Mouse (Mus musculus): ENCODE results near the gene Arpc3.
"Not testable (repeated sequence)": the region's sequence is repeated elsewhere in the genome, so short reads cannot be mapped to it uniquely, and the experiment has no call there.

Gene Arpc3

DNA sequence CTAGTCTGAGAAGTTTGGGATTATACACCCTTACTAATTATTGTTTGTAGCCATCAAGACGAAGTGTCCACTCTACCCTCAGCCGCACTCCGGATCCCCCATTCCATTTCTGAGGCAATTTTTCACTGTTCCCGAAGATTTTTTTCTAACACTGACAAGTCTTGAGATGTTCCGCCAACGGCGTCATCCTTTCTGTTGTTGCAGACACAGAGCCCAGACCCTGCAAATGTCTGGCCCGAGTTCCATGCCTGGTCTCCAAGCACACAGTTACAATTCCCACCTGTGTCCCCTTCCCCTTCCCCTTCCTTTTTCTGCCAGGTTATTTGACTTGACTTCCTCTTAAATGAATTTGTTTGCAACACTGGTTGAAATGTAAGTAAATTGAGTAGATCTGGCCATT lies 8.2 kb downstream of the Arpc3 start:
- DNase-seq (ENCODE audit: low spot score), result no peak

DNA sequence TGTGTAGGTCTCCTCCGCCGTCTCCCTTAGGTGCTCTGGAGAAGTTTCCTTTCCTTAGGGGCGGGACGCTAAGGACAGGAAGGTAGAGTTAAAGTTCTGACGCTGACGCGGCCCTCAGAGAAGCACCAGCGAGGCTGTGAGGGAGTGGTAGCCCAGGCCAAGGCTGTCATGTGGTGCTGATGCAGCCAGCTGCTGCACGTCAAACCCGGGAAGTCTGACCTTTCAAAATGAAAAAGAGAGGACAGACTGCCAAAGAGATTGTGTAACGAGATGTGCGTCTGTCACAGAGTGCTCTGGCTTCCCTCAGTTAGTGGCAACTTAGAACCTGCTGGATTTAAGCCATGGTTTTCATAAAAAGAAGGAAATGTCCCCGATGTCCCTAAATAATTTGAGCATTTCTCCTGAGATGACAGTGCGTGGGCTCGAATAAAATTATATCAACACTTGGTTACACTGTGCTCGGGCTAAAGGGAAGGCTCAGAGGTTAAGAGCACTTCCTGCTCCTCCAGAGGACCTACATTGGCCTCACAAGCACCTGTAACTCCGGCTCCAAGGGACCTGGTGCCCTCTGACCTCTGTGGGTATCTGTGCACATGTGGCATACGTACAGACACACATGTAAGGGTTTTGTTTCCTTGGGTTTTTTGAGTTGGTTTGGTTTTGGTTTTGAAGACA lies 9.1 kb downstream of the Arpc3 start:
- peak; percentile 42 for DNase-seq (ENCODE audit: low spot score)

DNA sequence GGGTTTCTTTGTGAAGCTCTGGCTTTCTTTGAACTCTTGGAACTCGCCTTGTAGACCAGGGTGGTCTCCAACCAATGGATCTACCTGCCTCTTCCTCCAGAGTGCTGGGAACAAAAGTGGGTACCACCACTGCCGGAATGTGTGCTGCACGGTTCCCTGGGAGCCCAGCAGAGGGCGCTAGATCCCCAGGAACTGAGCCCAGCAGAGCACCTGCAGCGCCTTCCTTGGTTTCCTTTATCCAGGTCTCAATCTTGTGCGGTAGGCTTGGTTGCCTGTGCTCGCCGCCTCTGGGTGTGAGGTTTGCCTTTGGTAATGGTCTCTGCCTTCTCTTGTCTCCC lies 9.6 kb downstream of the Arpc3 start:
- no peak for DNase-seq (ENCODE audit: low spot score)

DNA sequence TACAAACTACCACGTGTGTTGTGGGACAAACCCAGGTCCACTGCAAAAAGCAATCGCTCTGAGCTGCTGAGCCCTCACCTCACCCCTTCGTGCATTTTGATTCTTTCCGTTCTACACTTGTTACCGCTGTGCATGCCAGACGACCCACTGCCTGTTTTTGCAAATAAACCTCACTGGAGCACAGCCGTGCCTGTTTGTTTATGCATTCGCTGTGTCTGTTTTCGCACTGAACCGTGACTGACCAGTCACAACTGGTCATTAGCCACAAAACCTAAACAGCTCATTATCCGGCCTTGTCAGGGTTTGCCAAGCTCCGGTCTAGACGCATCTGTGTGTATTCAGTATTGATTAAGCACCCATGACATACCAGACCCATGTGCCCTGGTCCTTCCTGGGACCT lies 10.5 kb downstream of the Arpc3 start:
- no peak for DNase-seq (ENCODE audit: low spot score)

DNA sequence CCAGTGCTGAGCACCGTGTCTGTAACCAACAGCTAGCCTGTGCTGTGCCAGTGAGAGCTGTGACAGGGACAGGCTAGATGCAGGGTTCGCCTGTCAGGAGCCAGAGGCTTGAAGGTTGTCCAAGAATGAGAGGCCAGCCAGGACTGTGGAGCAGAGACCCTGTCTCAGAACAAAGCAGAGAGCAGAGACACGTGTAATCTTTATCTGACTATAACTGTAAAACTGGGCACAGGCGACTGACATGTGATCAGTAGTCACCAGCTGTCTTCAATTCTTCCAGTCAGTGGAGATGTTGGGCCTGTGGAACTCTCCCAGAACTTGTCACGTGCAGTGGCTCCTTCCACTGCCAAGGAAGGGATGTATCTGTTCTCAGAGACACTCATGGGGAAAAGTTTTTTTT lies 11.1 kb downstream of the Arpc3 start:
- no peak for DNase-seq (ENCODE audit: low spot score)

DNA sequence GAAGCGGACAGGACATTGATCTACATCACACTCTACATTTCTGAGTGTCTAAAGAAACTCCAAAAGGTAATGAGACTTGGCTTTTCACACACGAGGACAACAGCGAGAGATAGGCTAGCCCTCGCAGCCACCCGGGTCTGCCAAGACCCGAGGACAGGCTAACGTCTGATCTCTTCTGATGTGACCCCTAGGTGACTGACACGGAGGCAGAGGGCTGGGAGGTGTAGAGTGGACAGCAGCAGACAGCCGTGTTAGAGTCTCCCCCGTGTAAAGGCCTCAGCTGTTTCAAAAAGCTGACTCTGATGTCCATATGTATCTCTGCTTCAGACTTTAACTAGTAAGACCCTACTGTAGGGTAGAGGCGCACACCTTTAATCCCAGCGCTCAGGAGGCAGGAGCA lies 11.7 kb downstream of the Arpc3 start:
- DNase-seq (ENCODE audit: low spot score), result no peak

DNA sequence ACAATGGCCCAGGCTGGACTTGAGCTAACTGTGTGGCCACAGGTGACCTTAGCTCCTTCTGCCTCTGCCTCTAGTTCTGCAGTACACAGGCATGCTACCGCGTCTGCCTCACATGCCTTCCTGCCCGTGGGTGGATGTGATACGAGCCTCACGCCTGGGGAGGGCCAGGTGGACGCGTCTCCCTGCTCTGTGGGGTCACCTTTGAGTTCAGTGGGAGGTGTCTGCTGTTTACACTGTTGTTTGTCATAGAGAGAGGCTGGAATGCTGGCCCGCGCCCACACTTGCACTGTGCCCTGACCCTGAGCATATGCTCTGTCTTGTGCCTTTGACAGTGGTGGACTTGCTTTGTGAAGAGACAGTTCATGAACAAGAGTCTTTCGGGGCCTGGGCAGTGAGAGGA lies 13.9 kb downstream of the Arpc3 start:
- DNase-seq (ENCODE audit: low spot score), result no peak

DNA sequence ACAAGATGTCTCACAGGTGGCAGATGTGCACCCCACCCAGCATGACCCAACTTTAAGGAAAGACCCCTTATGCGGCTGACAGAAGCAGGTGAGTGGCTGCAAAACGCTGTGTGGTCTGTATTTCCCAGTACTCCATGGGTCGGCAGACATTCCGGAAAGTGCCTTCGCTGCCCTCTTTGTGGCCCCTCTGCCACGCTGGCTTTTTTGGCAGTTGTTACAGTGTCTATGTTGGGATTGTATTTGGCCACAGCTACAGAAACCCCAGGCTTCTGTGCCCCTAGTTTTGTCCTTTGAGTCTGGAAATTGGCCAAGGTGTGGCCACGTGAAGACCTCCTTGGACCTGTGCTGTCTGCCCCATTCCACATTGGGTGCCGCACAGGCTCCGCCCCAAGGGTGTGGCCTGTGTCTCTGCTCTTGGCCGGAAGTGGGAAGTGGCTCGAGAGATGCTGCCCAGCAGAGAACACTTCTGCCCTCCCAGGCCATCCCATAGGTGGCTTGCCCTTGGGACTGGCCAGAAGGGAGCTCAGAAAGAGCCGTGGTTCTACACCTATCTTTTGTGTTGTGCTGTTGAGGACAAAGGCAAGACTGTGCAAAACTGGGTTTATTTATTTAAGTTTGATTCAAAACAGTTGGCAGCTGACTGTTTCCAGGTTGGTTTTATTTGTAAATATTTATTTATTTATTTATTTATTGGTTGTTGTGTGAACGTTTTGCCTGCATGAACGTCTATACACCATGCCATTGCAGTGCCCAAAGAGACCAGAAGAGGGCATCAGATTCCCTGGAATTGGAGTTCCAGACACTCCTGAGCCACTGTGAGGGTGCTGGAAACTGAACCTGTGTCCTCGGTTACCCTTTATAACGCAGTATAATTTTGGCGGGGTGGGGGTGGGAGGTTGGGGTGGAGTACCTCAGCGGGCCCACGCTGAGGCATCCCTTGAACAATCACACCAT lies 18.3 kb downstream of the Arpc3 start:
- DNase-seq (ENCODE audit: low spot score), result no peak

DNA sequence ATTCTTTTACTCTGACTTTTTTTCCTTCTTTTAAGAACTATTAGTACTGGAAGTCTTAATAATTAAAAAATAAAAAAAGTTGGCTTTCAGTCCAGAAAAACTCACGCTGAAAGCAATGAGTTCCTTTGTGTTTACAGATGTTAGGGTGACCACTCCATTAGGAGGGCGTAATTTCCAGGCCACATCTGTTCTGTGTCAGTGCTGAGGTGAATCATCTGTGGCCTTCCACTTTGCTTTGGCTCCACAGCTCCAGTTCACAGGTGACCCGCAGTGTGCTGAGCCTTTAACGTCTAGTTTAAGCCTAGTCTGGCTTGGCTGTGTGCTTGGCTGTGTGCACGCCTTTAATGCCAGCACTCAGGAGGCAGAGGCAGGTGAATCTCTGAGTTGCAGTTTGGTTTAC lies 20.2 kb downstream of the Arpc3 start:
- DNase-seq (ENCODE audit: low spot score), result no peak

DNA sequence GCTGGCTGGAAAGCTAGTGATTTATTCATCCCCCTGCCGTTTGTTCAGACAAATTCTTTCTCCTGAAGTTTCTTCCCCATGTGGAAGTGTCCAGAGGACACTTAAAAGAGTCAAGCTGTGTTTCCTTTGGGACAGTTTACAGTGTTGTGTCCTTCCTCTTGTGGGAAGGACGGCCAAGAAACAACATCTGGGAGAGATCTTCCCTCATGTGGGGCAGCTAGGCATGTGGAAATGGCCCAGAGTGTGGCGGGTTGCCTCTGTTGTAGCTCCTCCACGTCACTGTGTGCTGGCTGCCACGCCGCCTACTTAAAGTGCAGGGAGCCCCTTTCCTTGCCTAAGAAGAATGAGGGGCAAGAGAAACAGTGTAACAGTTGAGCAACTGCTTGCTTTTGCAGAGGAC lies 21.1 kb downstream of the Arpc3 start:
- DNase-seq (ENCODE audit: low spot score), result no peak

DNA sequence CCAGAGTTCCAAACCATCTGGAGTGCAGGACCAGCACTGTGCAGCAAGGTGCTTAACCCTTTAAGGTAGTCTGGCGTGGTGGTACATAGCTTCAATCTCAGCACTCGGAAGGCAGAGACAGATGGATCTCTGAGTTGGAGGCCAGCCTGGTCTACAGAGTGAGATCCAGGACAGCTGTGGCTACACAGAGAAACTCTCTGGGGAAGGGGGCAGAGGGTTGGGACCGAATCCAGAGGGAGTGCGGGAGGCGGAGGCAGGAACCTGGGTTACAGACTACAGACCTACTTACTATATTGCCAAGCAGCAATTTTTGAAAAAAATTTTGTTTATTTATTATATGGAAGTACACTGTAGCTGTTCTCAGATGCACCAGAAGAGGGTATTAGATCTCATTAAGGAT lies 22.7 kb downstream of the Arpc3 start:
- no peak for DNase-seq (ENCODE audit: low spot score)

DNA sequence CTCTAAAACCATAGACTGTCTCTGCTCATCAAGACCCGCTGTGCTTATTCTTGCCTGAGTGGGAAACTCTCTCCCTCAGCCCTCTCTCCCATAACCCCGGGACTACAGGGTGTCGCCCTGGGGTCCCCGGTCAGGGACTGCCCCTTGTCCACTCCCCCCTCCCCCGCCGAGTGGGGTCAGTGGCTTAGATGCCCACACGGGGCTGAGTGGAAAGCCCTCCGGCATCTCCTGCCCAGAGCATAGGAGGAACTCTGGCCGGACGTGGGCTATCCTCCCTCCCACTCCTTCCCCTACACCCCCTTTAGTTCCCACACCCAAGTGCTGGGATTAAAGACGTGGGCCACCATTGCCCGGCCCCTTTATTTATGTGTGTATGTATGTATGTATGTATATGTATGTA lies 23.8 kb downstream of the Arpc3 start:
- DNase-seq (ENCODE audit: low spot score), result no peak

DNA sequence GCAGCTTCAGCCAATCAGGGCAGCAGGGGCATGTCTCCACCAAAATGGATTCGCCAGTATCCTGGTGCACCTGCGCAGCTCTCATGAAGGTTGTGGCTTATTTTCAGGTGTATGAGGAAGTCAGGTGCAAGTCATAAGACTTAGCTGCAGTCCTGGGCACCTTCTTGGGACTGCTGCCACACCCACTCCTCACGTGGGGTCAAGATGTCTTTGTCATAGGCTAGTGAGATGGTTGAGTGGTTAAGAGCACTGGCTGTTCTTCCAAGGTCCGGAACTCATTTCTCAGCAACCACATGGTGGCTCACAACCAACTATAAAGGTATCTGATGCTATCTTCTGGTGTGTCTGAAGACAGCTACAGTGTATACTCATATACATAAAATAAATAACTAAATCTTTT lies 29.0 kb downstream of the Arpc3 start:
- DNase-seq (ENCODE audit: low spot score), result not testable (repeated sequence)

DNA sequence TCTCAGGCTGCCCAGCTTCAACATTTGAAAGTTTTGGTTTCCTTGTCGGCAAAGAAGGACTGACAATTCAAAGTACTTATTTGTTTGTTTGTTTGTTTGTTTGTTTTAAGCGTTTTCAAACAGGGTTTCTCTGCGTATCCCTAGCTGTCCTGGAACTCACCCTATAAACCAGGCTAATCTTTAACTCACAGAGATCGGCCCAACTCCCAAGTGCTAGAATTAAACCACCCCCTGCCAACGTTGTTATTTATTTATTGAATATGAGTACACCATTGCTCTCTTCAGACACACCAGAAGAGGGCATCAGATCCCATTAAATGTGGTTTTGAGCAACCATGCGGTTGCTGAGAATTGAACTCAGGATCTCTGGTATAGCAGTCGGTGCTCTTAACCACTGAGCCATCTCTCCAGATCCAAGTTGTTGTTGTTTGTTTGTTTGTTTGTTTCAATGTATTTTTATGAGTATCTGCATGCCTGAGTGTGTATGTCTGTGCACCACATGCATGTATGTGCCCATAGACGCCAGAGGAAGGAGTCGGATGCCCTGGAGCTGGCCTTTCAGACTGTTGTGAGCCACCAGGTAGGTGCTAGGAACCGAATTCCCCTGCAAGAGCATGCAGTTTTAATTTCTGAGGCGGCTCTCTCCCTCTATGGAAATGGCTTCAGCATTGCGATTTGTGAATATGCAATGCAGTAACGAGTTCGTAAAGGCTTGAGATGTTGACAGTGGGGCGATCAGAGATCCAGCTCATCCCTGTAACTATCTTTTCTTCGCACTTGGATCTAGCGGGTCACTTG lies 29.8 kb downstream of the Arpc3 start, which contains the start of gene Anapc7:
Gene Anapc7, plus strand, starts transcription at position 423 of the 798 bp plus-strand sequence.
- no peak for DNase-seq (ENCODE audit: low spot score)

DNA sequence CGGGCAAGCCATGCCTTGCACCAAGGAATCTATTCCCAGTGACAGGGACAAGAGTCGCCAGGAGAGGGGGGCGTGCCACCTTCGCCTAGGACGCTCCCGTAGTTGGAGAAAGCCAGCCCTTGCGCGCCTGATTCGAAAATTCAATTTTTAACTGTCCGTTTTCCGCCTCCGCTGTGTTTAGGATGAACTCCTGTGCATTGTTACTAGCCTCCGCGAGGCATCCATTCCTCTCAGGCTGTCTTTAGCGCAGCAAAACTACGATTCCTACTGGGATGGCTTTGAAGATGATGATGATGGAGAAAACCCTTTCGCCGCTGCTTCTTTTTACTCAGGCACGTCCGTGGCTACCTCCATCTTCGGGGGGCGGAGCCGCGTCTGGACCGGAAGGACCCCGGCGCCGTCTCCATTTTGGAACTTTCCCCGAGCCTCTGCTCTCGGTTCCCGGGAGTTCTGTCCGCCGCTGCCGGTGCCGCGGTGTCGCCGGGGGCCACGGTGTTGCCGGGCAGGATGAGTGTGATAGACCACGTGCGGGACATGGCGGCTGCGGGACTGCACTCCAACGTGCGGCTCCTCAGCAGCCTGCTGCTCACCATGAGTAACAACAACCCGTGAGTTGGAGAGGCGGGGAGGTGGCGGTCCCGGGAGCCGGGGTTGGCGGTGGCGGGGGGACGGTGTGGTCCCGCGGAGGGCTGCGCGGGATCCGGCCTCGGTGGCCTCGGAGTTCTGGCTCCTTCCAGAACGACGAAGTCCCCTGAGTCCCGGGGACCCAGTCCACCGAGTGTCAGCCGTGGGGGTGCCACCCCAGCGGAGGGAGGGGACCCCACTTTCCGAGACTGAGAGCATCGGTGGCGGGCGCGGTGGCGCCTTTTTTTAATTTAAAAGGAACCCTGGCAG lies 30.6 kb downstream of the Arpc3 start:
- DNase-seq (ENCODE audit: low spot score), result peak; percentile 65

DNA sequence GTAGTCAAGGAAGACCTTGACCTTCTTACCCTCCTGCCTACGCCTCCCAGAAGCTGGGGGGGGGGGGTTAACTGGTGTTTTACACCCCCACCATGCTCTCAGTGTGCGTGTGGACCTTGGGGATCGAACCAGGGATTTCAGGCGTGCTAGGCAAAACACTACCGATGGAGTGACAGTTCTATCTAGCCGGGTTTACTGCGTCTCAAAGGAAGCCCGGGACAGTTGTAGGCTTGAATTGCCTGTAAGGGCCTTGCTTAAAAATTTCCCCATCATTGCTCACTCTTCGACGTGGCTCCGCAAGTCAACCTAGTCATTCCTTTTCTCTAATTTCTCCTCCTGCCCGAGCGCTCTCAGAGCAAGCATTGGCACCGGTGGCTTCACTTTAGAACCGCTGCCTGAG lies 31.4 kb downstream of the Arpc3 start:
- DNase-seq (ENCODE audit: low spot score), result no peak

DNA sequence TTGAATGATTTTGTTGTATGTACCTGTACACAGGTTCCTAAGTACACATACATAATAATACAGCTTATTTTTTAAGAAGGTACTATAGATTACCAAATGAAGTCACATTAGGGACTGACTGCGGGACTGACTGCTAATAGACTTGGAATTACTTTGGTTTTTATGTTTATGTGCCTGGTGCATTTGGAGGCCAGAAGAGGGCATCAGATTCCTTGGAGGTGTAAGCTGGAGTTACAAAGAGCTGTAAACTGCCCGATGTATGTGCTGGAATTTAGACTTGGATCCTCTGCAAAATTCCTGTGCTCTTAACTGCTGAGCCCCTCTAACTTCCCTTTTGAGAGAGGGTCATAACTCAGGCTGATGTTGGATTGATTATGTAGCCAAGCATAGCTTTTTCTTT lies 33.9 kb downstream of the Arpc3 start:
- DNase-seq (ENCODE audit: low spot score), result no peak

DNA sequence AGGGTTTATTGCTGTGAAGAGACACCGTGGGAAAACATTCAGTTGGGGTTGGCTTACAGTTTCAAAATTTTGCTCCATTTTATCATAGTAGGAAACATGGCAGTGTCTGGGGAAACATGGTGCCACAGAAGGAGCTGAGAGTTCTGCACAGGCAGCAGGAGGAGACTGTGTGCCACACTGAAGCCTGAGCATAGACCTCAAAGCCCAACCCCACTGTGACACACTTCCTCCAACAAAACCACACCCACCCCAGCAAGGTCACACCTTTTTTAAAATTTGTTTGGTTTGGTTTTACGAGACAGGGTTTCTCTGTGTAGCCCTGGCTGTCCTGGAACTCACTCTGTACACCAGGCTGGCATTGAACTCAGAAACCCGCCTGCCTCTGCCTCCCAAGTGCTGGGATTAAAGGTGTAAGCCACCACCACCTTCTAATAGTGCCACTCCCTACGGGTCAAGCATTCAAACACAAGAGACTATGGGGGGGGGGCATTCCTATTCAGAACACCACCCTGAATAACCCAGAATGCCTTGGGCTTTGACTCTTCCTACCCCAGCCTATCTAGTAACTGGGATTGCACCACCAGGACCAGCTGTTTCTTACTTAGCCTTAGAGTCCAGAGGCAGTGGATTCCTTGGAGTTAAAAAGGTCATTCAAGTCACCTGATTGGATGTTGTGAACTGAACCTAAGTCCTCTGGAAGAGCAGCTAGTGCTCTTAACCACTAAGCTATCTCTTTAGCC lies 38.5 kb downstream of the Arpc3 start:
- DNase-seq (ENCODE audit: low spot score), result no peak

DNA sequence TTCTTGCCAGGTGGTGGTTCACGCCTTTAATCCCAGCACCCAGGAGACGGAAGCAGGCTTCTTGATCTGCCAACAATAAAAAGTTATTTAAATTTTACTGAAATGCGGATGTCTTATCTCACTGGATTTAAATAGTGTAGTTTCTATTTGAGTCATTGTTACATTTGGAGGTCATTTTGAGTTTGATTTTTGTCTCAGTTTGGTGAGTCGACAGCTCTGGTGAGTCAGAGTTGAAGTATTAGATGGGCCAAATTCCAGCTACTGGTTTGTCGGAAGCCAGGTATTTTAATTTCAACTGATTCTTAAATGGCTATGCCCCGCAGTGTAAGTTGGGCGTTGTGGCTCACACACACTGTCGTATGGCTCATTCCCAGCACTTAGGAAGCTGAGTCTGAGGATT lies 39.5 kb downstream of the Arpc3 start:
- DNase-seq (ENCODE audit: low spot score), result no peak

DNA sequence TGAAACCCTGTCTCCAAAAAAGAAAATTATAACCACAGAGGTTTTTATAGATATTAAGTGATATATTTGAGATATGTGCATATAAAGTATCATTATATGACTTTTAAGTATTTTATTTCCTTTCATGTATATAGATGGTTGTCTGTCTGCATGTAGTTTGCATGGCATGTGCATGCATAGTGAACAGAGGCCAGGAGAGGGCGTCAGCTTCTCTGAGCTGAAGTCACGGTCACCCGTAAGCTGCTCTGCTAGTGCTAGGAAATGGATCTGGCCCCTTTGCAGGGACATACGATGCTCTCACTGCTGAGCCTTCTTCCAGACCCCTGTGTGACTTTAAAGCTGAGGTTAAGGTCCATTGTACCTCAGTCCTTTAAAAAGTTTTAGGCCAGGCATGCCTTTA lies 42.9 kb downstream of the Arpc3 start:
- DNase-seq (ENCODE audit: low spot score), result no peak
